Mouse (Mus musculus): Measurements from ENCODE around the gene Sae1.

The Sae1 gene

GRCm38 (mm10) chr7:16284001-16284400, 103.6 kb downstream of the Sae1 start:
- in situ Hi-C loops (cut with MboI, MseI), result no loop called here

DNA sequence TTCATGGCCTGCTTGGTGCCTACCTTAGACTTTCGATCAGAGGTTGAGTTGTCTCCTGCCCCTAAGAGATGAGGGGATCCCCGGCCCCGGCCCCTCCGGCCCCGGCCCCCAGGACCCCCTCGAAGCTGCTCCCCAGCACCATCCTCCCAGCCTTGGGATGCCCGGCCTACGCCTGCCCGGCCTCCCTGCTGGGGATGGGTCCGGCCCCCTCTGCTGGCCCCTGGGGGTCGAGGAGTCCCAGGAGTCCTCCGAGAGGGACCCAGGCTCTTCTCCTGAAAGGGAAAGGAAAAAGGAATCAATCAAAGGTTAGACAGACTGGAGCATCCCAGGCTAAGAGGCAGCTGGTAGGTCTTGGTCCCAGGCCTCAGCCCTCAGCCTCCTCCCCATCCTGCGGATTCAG, 105.3 kb downstream of the Sae1 start:
- in situ Hi-C loops (cut with MboI, MseI), result no loop called here

- in situ Hi-C loops (cut with MboI, MseI), result no loop called here
Observed at GRCm38 (mm10) chr7:16280721-16281120, 106.9 kb downstream of the Sae1 start.

GRCm38 (mm10) chr7:16274922-16275890, 112.4 kb downstream of the Sae1 start:
- in situ Hi-C loops (cut with MboI, MseI), result loop anchor here (5.0 kb wide), 1 partner anchor 68 kb away; no protein-coding TSS in a partner anchor

DNA sequence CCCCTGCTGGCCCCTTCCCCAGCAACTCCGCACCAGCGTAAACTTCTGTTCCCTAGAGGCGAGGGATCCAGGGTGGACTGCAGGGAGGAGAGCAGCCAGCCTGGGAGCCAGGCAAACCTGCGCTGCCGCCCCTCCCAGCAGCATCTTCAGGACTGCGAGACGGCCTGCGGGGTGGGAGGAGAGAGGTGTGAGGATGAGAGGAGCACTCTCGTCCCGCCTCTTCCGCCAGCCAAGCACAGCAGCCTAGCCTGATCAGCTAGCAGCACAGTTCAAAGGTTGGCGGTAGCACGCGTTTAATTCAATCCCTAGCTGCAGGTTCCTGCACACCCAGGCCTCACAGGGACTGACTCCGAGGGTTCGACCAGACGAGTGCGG, 113.9 kb downstream of the Sae1 start:
- in situ Hi-C loops (cut with MboI, MseI), result loop anchor here (5.0 kb wide), 1 partner anchor 66 kb away; no protein-coding TSS in a partner anchor

DNA sequence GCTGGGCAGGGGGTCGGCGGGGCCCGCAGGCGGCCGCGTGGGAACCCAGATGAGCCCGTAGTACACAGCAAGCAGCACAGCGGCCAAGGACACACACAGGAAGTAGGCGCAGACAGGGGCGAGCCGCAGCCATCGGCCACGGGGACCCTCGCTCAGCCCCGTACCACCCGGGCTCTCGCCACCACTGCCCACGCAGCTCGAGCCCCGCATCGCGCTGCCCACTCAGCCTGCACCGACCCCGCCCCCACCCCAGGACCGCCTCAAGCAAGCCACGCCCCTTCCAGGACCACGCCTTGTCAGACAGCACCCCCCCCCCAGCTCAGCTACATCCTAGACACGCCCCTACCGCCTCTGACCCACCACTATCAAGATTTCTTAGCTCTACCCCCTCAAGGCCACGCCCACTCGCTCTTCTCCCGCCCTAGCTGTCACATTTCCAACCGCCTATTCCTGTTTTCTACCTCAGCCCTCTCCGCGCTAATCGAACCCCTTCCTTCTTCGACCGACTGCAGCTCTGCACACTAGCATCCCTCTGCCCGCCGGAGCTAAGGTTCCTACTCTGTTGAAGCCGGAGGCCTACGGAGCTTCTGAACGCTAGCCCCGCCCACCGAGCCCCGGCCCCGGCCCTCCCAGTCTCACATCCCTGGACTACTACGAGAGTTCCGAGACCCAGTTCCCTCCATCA, 114.4 kb downstream of the Sae1 start, which contains the start of gene Inafm1:
Gene Inafm1 (minus strand): TSS at position 537 of the 685 bp plus-strand sequence.
- in situ Hi-C loops (cut with MboI, MseI), result loop anchor here (5.0 kb wide), 1 partner anchor 66 kb away; no protein-coding TSS in a partner anchor

- in situ Hi-C loops (cut with MboI, MseI), result loop anchor here (5.0 kb wide), 1 partner anchor 65 kb away; no protein-coding TSS in a partner anchor
Observed at GRCm38 (mm10) chr7:16272681-16273080, 114.9 kb downstream of the Sae1 start.

DNA sequence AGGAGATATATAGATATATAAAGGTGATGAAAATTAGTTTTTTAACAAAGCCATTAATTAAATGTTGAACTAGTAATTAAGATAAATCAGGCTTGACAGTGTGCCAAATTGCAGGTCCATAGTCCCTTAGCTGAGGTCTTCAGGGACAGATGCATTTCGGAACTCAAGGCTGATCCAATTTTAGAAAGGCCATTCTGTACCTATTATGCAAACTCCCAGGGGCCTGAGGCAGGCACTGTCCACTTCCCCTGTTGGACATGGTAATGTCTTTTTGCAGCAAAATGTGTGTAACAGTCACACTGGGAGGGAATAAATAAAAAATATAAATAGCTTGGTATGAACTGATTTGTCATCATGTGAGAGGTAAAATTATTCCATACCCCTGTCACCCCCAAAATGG, 116.5 kb downstream of the Sae1 start:
- in situ Hi-C loops (cut with MboI, MseI), result loop anchor here (5.0 kb wide), 1 partner anchor 64 kb away; no protein-coding TSS in a partner anchor

All from T-helper 2 cell (primary cell).